Mouse (Mus musculus) spleen, postnatal 0 days (tissue): ENCODE results near the gene Fbxw25. TPM values are rescaled to one million over a fixed set of nuclear protein-coding genes. Genes with fewer than 3 reads are reported as not detected.

Experiments used
- polyA plus RNA-seq: library from polyadenylated mRNA; unstranded; fragments of >200 nt; fragmentation: Nextera tagmentation; extraction: Ambion mirVana; gene quantifications from 2 replicates; pipeline ENCODE4 v1.2.1, GENCODE M21; 2015

The Fbxw25 gene
- not detected in 2 replicates for polyA plus RNA-seq

GRCm38 (mm10) chr9:109664552-109664951 lies at the start of gene Fbxw25:
Gene Fbxw25 (minus strand): TSS chr9:109664652.

GRCm38 (mm10) chr9:109702600-109702999 lies 38.1 kb upstream of the Fbxw25 start, which contains the start of gene Fbxw18:
Gene Fbxw18 (minus strand): TSS chr9:109702700.

GRCm38 (mm10) chr9:109625957-109626356 lies 38.5 kb downstream of the Fbxw25 start, which contains the start of gene Fbxw24:
Gene Fbxw24 (minus strand): TSS chr9:109626057.

Other genes with a start within 250 kb of the Fbxw25 start
- not detected in 2 replicates for gene Fbxw16, start 215.5 kb downstream of the Fbxw25 start, polyA plus RNA-seq
- not detected in 2 replicates for gene Fbxw19, start 168.8 kb downstream of the Fbxw25 start, polyA plus RNA-seq
- gene Fbxw15, start 96.4 kb downstream of the Fbxw25 start, polyA plus RNA-seq, result not detected in 2 replicates
- gene Fbxw24, start 38.6 kb downstream of the Fbxw25 start, polyA plus RNA-seq, result not detected in 2 replicates
- gene Fbxw18, start 38.0 kb upstream of the Fbxw25 start, polyA plus RNA-seq, result 0.07 TPM in 1 of 2 replicates, not detected in the other
- gene Fbxw26, start 81.4 kb upstream of the Fbxw25 start, polyA plus RNA-seq, result not detected in 2 replicates
- gene Fbxw27, start 126.0 kb upstream of the Fbxw25 start, polyA plus RNA-seq, result not detected in 2 replicates
- gene Spink8, start 147.6 kb upstream of the Fbxw25 start, polyA plus RNA-seq, result not detected in 2 replicates
- 35.6 and 37.5 TPM in 2 replicates for gene Nme6, start 168.1 kb upstream of the Fbxw25 start, polyA plus RNA-seq
- 566 and 796 TPM in 2 replicates for gene Camp, start 185.0 kb upstream of the Fbxw25 start, polyA plus RNA-seq
- 18.3 and 18.7 TPM in 2 replicates for gene Cdc25a, start 210.9 kb upstream of the Fbxw25 start, polyA plus RNA-seq